ENCODE assay signal across 28 mouse cellular contexts in the genomic region with DNA sequence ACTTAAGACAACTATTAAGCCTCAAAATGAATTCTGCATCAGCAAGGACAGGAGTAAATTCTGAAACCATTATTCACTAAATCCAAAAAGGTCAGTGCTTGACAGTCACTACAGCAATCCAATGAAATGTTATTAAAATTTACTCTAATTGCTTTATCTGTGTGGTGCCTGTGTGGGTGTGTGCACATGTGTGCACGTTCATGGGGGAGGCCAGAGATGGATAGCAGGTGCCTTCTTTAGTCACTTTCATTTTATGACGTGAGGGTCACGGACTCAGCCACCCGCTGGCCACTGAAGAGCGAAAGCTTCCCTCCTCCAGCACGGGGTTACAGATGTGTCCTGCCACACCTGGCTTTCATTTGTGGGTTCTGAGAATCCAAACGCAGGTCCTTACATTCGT. TPM values are rescaled to one million over a fixed set of nuclear protein-coding genes. Genes with fewer than 3 reads are reported as not detected.
DNase-seq lines count a peak whose midpoint lies in the region; ATAC-seq and TF ChIP-seq lines count a peak whose summit lies in the region.
"Had no signal": no experiment of that assay in that cellular context is flagged by ENCODE, and none has a peak within 500 bp of the region (broad histone marks: within the 10 kb centered on the region; RNA-seq: fewer than 3 reads in every experiment).

No protein-coding gene starts in this region.

- TF ChIP-seq CTCF in CH12.LX (conservative IDR thresholded peaks at IDR 0.05 in 1 of 2, IDR thresholded peaks at IDR 0.05 in 1 of 2; ENCODE audit: low read depth in 2 of 2, low read length in 2 of 2) = no peak
- no peak for TF ChIP-seq CTCF in liver, postnatal 0 days (IDR thresholded peaks at IDR 0.05; ENCODE audit: low read depth)

- dilution Hi-C loops in CH12.LX (cut with MboI; ENCODE audit: extremely low pct_ligation_motif_present, extremely low pct_unique_long_range_greater_than_20kb, low sequenced_read_pairs) = no loop called here

- ATAC-seq in erythroblast, adult 5-6 weeks (replicated peaks; ENCODE audit: low FRiP score, poor library complexity, severe bottlenecking) = peak; percentile 73
- peak; percentile 76 for ATAC-seq in liver, embryonic 12.5 days
- ATAC-seq in liver, postnatal 0 days = peak; percentile 64; the same call in 1 of the 2 replicates
- ATAC-seq: forebrain, postnatal 0 days; intestine, embryonic 16.5 days had no signal

- H3K27ac ChIP-seq in CH12.LX (ENCODE audit: insufficient read depth, low read depth) = no peak overlapping the region
- peak overlapping the region; percentile 7; the same call in 1 of the 2 replicates for H3K27ac ChIP-seq in liver, embryonic 12.5 days
- H3K27ac ChIP-seq in liver, postnatal 0 days (ENCODE audit: low read depth) = no peak overlapping the region
- no peak overlapping the region for H3K27ac ChIP-seq in midbrain, embryonic 10.5 days (replicated peaks)
- H3K27ac ChIP-seq: hindbrain, embryonic 13.5 days; kidney, postnatal 0 days; left cerebral cortex, adult 2 months; limb, embryonic 13.5 days; midbrain, embryonic 12.5 days; neural tube, embryonic 12.5 days had no signal

- TF ChIP-seq POLR2A in CH12.LX (IDR thresholded peaks at IDR 0.05; ENCODE audit: low read depth, low read length) = no peak

- H3K9ac ChIP-seq in CH12.LX (ENCODE audit: insufficient read depth, low read depth) = no peak overlapping the region
- H3K9ac ChIP-seq in liver, embryonic 12.5 days = no peak overlapping the region
- H3K9ac ChIP-seq in liver, postnatal 0 days (replicated peaks) = no peak overlapping the region; the same call in 1 of the 2 replicates
- H3K9ac ChIP-seq: forebrain, postnatal 0 days; hindbrain, embryonic 13.5 days; limb, embryonic 13.5 days; lung, embryonic 14.5 days; midbrain, embryonic 12.5 days; neural tube, embryonic 12.5 days had no signal

- H3K9me3 ChIP-seq in CH12.LX (replicated peaks; ENCODE audit: low read length) = no peaks in the 10 kb centered on the region
- no peaks in the 10 kb centered on the region for H3K9me3 ChIP-seq in liver, embryonic 12.5 days (replicated peaks)
- no peaks in the 10 kb centered on the region for H3K9me3 ChIP-seq in liver, postnatal 0 days (ENCODE audit: low read length)
- H3K9me3 ChIP-seq in midbrain, embryonic 10.5 days (replicated peaks) = no peaks in the 10 kb centered on the region
- H3K9me3 ChIP-seq: hindbrain, embryonic 13.5 days; limb, embryonic 13.5 days; midbrain, embryonic 12.5 days; neural tube, embryonic 12.5 days had no signal

- no peak for TF ChIP-seq EP300 in CH12.LX (IDR thresholded peaks at IDR 0.05; ENCODE audit: low read length)
- TF ChIP-seq EP300 in liver, postnatal 0 days (IDR thresholded peaks at IDR 0.05; ENCODE audit: low read depth) = no peak

- H3K4me3 ChIP-seq in CH12.LX (replicated peaks in 1 of 3; ENCODE audit: low read depth in 2 of 3, low read length in 2 of 3, poor library complexity in 1 of 3) = no peak overlapping the region
- H3K4me3 ChIP-seq in liver, embryonic 12.5 days = peak overlapping the region; percentile 8; the same call in 1 of the 2 replicates
- no peak overlapping the region for H3K4me3 ChIP-seq in liver, postnatal 0 days (ENCODE audit: low read depth, low read length)
- no peak overlapping the region for H3K4me3 ChIP-seq in midbrain, embryonic 10.5 days
- H3K4me3 ChIP-seq: hindbrain, embryonic 13.5 days; left cerebral cortex, adult 2 months; limb, embryonic 13.5 days; midbrain, embryonic 12.5 days; myocyte; neural tube, embryonic 12.5 days had no signal

- peaks cover 0 to 14% of the 10 kb centered on the region in 2 experiments; a peak in 2 of 4 replicates for H3K4me1 ChIP-seq in CH12.LX (ENCODE audit: control insufficient read depth in 1 of 2, insufficient read depth in 2 of 2)
- peaks cover 37% of the 10 kb centered on the region for H3K4me1 ChIP-seq in liver, embryonic 12.5 days
- H3K4me1 ChIP-seq in liver, postnatal 0 days (ENCODE audit: insufficient read depth) = no peaks in the 10 kb centered on the region
- no peaks in the 10 kb centered on the region for H3K4me1 ChIP-seq in midbrain, embryonic 10.5 days
- H3K4me1 ChIP-seq: neural tube, embryonic 12.5 days had no signal

- H3K79me2 ChIP-seq in CH12.LX (replicated peaks; ENCODE audit: control insufficient read depth, extremely low read depth, insufficient read depth, poor library complexity, severe bottlenecking) = no peaks in the 10 kb centered on the region

- H3K4me2 ChIP-seq in CH12.LX (ENCODE audit: insufficient read depth, low read depth, poor library complexity, severe bottlenecking) = no peak overlapping the region
- peak overlapping the region; percentile 49 for H3K4me2 ChIP-seq in liver, embryonic 12.5 days
- peak overlapping the region; percentile 42; the same call in 1 of the 2 replicates for H3K4me2 ChIP-seq in liver, postnatal 0 days (ENCODE audit: low read depth, low read length)
- H3K4me2 ChIP-seq: heart, embryonic 11.5 days; hindbrain, embryonic 13.5 days; limb, embryonic 13.5 days; lung, embryonic 14.5 days; midbrain, embryonic 12.5 days; neural tube, embryonic 12.5 days had no signal

- in situ Hi-C loops in CH12.LX (cut with MboI; ENCODE audit: low pct_ligation_motif_present, low pct_unique_long_range_greater_than_20kb, low sequenced_read_pairs) = loop anchor here (25.0 kb wide), 1 partner anchor 179 kb away; no protein-coding TSS in a partner anchor

- no peak for TF ChIP-seq RAD21 in CH12.LX (IDR thresholded peaks at IDR 0.05; ENCODE audit: low read depth, low read length)

- H3K27me3 ChIP-seq in CH12.LX (replicated peaks) = no peaks in the 10 kb centered on the region
- no peaks in the 10 kb centered on the region for H3K27me3 ChIP-seq in liver, embryonic 12.5 days (replicated peaks)
- no peaks in the 10 kb centered on the region for H3K27me3 ChIP-seq in liver, postnatal 0 days (ENCODE audit: insufficient read depth, low read length)
- no peaks in the 10 kb centered on the region for H3K27me3 ChIP-seq in midbrain, embryonic 10.5 days (ENCODE audit: low read depth, poor library complexity, severe bottlenecking)
- H3K27me3 ChIP-seq: hindbrain, embryonic 13.5 days; limb, embryonic 13.5 days; midbrain, embryonic 12.5 days; neural tube, embryonic 12.5 days had no signal

- no peak for DNase-seq in CH12.LX (ENCODE audit: extremely low read depth)
- DNase-seq in liver, postnatal 0 days = no peak
- DNase-seq in lung, adult 18-20 months = no peak
- no peak for DNase-seq in midbrain, embryonic 10.5 days (ENCODE audit: low spot score)
- no peak for DNase-seq in layer of hippocampus, postnatal 10 days (ENCODE audit: low spot score in 2 of 2)
- DNase-seq: adrenal gland, postnatal 36 days; cerebellum, adult 2 months; cerebellum, postnatal 25 days; forebrain, postnatal 0 days; gastrocnemius, postnatal 14 days; heart, adult 11 months; heart, postnatal 36 days; kidney, adult 8-10 months; lung, embryonic 14.5 days; lung, postnatal 14 days; thymus, adult 2 months; thymus, postnatal 4 days had no signal

- WGBS in liver, embryonic 12.5 days (ENCODE audit: insufficient replicate concordance) = 59% methylated on average over 8 of the region's 8 CpGs
- 78% methylated on average over 8 of the region's 8 CpGs for WGBS in liver, postnatal 0 days (ENCODE audit: insufficient replicate concordance)
- WGBS in midbrain, embryonic 10.5 days = 90% methylated on average over 8 of the region's 8 CpGs

- H3K36me3 ChIP-seq in CH12.LX (replicated peaks in 1 of 2; ENCODE audit: control insufficient read depth in 1 of 2, insufficient read depth in 1 of 2, low read length in 1 of 2) = peaks cover 9 to 40% of the 10 kb centered on the region in 2 experiments
- no peaks in the 10 kb centered on the region for H3K36me3 ChIP-seq in liver, embryonic 12.5 days
- 0 out of 2 replicates have a peak, but pooled peaks cover 2% of the 10 kb centered on the region for H3K36me3 ChIP-seq in liver, postnatal 0 days (replicated peaks; ENCODE audit: insufficient read depth, low read length)
- 0 out of 2 replicates have a peak, but pooled peaks cover 7% of the 10 kb centered on the region for H3K36me3 ChIP-seq in midbrain, embryonic 10.5 days
- H3K36me3 ChIP-seq: midbrain, embryonic 12.5 days had no signal

TF ChIP-seq in CH12.LX, 34 proteins besides CTCF, POLR2A, EP300 and RAD21:
- TF ChIP-seq PAX5 (IDR thresholded peaks at IDR 0.05; ENCODE audit: low read length) = no peak
- TF ChIP-seq MAX (IDR thresholded peaks at IDR 0.05; ENCODE audit: low read length) = no peak
- peak; percentile 76 for TF ChIP-seq TBP (conservative IDR thresholded peaks at IDR 0.05; ENCODE audit: low read depth, low read length)
- TF ChIP-seq BHLHE40 (IDR thresholded peaks at IDR 0.05; ENCODE audit: low read depth, low read length) = peak; percentile 54

RNA-seq across cellular contexts. Expression of gene Zdhhc21, which starts 43.4 kb away (rescaled TPM):
- total RNA-seq in CH12.LX (2012; rRNA removed) (8.3 and 10.3 TPM in 2 replicates), CH12.LX (2014; rRNA removed) (14.0 and 15.0 TPM in 2 replicates)
- 13.7 and 16.1 TPM in 2 replicates for polyA plus RNA-seq in CH12.LX (2012; ENCODE audit: insufficient read length, low read depth)
- 3.6 and 6.3 TPM in 2 replicates for total RNA-seq in erythroblast, adult 5-6 weeks (2015; ENCODE audit: low replicate concordance)
- 2.5 and 3.9 TPM in 2 replicates for total RNA-seq in erythroblast, adult 5-6 weeks (2017; ENCODE audit: low replicate concordance)
- polyA plus RNA-seq in liver, embryonic 12.5 days (2016; fragmentation: Nextera tagmentation; extraction: Ambion mirVana) = 7.4 and 8.1 TPM in 2 replicates
- 2.6 and 2.7 TPM in 2 replicates for polyA plus RNA-seq in liver, postnatal 0 days (2015; fragmentation: Nextera tagmentation; extraction: Ambion mirVana)
- 12.7 and 14.2 TPM in 2 replicates for polyA plus RNA-seq in midbrain, embryonic 10.5 days (2016; fragmentation: Nextera tagmentation; extraction: Ambion mirVana)
- total RNA-seq in layer of hippocampus, postnatal 10 days (2021) = 10 to 100 TPM; 43.7 to 49.6 TPM
